Mouse (Mus musculus) limb, embryonic 13.5 days (tissue): ENCODE results near the gene Dock1. TPM values are rescaled to one million over a fixed set of nuclear protein-coding genes. Genes with fewer than 3 reads are reported as not detected.

Experiments used
- ATAC-seq: fragments of 200-750 bp; cut with Nextera tagmentation; 2 replicates; pipeline ENCODE4 v1.8.0; 2017; ENCODE audit warnings: low read depth, moderate number of reproducible peaks, moderate TSS enrichment; ENCODE audit not compliant: low FRiP score
- H3K27ac ChIP-seq: fragments of 300-500 bp; sonication (generic); 2 replicates; pipeline ENCODE4 v1.5.1; 2015; ENCODE audit warnings: inconsistent platforms, mild to moderate bottlenecking, moderate library complexity
- H3K27me3 ChIP-seq: fragments of 300-500 bp; sonication (generic); 2 replicates; pipeline ENCODE4 v1.6.1; 2015; ENCODE audit warnings: mild to moderate bottlenecking, inconsistent platforms
- H3K36me3 ChIP-seq: fragments of 300-500 bp; sonication (generic); 2 replicates; pipeline ENCODE4 v1.6.1; 2015; ENCODE audit warnings: inconsistent platforms, mild to moderate bottlenecking, moderate library complexity
- H3K4me1 ChIP-seq: fragments of 300-500 bp; sonication (generic); 2 replicates; pipeline ENCODE4 v1.6.1; 2015; ENCODE audit warnings: inconsistent platforms
- H3K4me2 ChIP-seq: fragments of 300-500 bp; sonication (generic); replicated peaks from 2 replicates; pipeline ENCODE4 v1.6.1; 2015; ENCODE audit warnings: inconsistent platforms, mild to moderate bottlenecking, moderate library complexity
- H3K4me3 ChIP-seq: fragments of 300-500 bp; sonication (generic); 2 replicates; pipeline ENCODE4 v1.5.1; 2015; ENCODE audit warnings: moderate library complexity, mild to moderate bottlenecking, inconsistent platforms
- H3K9ac ChIP-seq: fragments of 300-500 bp; sonication (generic); 2 replicates; pipeline ENCODE4 v1.6.1; 2015; ENCODE audit warnings: mild to moderate bottlenecking, inconsistent platforms
- H3K9me3 ChIP-seq: fragments of 300-500 bp; sonication (generic); 2 replicates; pipeline ENCODE4 v1.6.1; 2016; ENCODE audit warnings: inconsistent platforms
- WGBS: fragments of 180-500 bp; shearing (Covaris S2); methylation state at CpG from one replicate; pipeline ENCODE4 v1.1.7; 2015; 5-methylcytosine and 5-hydroxymethylcytosine counted together
- polyA plus RNA-seq: library from polyadenylated mRNA; unstranded; fragments of >200 nt; fragmentation: Nextera tagmentation; extraction: Ambion mirVana; gene quantifications from 2 replicates; pipeline ENCODE4 v1.2.1, GENCODE M21; 2015

Gene Dock1
- polyA plus RNA-seq, 1 experiment from 2014 or later = 45.1 TPM

DNA sequence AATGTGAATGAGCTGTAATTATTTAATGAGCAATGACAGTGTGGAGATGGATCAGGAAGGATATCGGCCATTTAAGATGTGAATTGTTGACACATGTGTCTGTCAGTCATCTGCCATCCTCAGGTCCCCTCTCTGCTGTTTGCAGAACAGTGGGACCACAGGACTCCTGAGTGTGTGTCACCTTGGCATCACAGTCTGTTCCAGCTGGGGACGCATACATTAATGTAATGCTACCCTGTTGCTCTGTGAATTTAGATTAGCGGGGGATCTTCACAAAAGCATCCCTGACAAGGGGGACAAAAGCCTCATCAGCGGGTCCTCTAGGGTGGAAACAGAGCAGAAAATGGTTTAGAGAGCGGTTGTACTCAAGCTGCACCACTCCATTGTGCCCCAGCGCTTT, 208.5 kb downstream of the Dock1 start:
- ATAC-seq = no peak
- 89% methylated on average over 6 of the region's 6 CpGs for WGBS
- H3K4me1 ChIP-seq = no peaks in the 10 kb centered on the region

GRCm38 (mm10) chr7:134880431-134880830, 210.0 kb downstream of the Dock1 start:
- no peaks in the 10 kb centered on the region for H3K27me3 ChIP-seq
- no peak overlapping the region for H3K4me3 ChIP-seq
- H3K36me3 ChIP-seq = peaks cover 35% of the 10 kb centered on the region
- H3K4me1 ChIP-seq = no peaks in the 10 kb centered on the region
- 80% methylated on average over 6 of the region's 6 CpGs for WGBS
- H3K27ac ChIP-seq = no peak overlapping the region
- no peak for ATAC-seq
- no peak overlapping the region for H3K9ac ChIP-seq
- H3K9me3 ChIP-seq = no peaks in the 10 kb centered on the region
- H3K4me2 ChIP-seq = no peak overlapping the region

More for the DNA sequence above, 208.5 kb downstream of the Dock1 start:
- Histone ChIP-seq H3K4me3 (no peak overlapping the region), H3K9ac (no peak overlapping the region), H3K4me2 (no peak overlapping the region), H3K27ac (no peak overlapping the region), H3K9me3 (no peaks in the 10 kb centered on the region), H3K36me3 (peaks cover 45% of the 10 kb centered on the region), H3K27me3 (no peaks in the 10 kb centered on the region)

DNA sequence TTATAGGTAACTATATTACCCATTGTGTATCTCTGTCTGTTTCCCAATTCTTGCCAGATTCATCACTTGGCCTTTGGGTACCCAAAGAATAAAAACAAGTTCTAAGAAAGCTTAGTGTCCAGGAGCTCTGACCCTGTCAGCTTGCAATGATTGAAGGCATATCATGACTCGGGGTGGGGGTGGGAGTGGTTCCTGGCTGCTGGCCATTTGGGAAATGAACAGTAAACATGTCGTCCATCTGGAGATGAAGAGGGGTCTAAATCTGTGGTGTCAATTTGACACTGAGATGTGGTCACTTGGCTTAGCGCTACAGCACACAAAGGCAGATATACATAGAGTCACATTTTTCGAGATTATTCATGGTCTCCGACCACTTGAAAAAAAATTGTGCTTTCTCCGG, 213.1 kb downstream of the Dock1 start:
- WGBS = 78% methylated on average over 6 of the region's 6 CpGs
- Histone ChIP-seq H3K4me3 (no peak overlapping the region), H3K9me3 (no peaks in the 10 kb centered on the region), H3K36me3 (peaks cover 8% of the 10 kb centered on the region), H3K27ac (no peak overlapping the region), H3K27me3 (no peaks in the 10 kb centered on the region), H3K4me1 (no peaks in the 10 kb centered on the region), H3K9ac (no peak overlapping the region), H3K4me2 (no peak overlapping the region)
- ATAC-seq = no peak

GRCm38 (mm10) chr7:134892449-134892871, 222.0 kb downstream of the Dock1 start:
- Histone ChIP-seq H3K4me1 (no peaks in the 10 kb centered on the region), H3K9me3 (no peaks in the 10 kb centered on the region), H3K4me2 (no peak overlapping the region), H3K36me3 (peaks cover 14% of the 10 kb centered on the region), H3K27ac (no peak overlapping the region), H3K27me3 (no peaks in the 10 kb centered on the region), H3K9ac (no peak overlapping the region), H3K4me3 (no peak overlapping the region)
- no peak for ATAC-seq
- 96% methylated on average over 13 of the region's 13 CpGs for WGBS

DNA sequence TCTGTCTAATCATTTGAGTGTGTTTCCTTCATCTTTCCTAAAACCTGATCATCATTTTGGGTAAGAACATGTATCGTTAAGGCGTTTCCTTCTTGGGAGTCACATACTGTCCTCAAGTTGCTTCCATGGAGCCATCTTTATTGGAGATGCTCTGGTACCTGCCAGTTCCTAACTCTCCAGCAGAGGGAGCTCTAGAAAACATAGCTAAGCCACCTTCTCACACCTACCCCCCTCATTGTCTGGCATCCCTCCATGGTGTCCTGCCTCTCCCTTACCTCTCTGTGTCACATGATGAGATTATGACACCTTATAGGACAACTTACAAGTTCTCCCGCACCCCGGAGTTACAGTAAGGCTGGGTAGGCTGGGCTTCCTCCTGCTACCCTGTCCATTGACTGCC, 222.5 kb downstream of the Dock1 start:
- Histone ChIP-seq H3K36me3 (peaks cover 14% of the 10 kb centered on the region), H3K4me1 (no peaks in the 10 kb centered on the region), H3K27ac (no peak overlapping the region), H3K9me3 (no peaks in the 10 kb centered on the region), H3K4me2 (no peak overlapping the region), H3K27me3 (no peaks in the 10 kb centered on the region), H3K4me3 (no peak overlapping the region), H3K9ac (no peak overlapping the region)
- no peak for ATAC-seq
- WGBS = 95% methylated on average over 4 of the region's 4 CpGs

DNA sequence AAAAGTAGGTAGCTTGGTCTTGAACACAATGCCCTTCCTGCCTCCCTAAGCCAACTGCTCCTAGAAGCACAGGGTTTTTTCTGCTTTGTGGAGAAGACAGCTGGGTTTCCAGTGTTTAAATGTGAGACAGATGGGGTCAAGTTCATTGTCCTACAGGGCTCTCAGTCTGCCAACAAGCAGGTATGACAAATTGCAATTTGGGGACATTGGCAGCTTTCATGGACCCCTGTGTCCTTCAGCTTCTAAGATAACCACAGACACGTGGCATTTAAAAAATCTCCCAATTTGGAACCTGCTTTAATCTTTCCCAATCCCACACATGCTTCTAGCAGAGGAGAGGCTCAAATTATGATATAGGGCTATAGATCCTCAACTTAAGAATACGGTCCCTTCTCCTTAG, 224.2 kb downstream of the Dock1 start:
- Histone ChIP-seq H3K4me2 (no peak overlapping the region), H3K9ac (no peak overlapping the region), H3K27ac (no peak overlapping the region), H3K4me1 (no peaks in the 10 kb centered on the region), H3K4me3 (no peak overlapping the region), H3K36me3 (peaks cover 10% of the 10 kb centered on the region), H3K27me3 (no peaks in the 10 kb centered on the region), H3K9me3 (no peaks in the 10 kb centered on the region)
- 80% methylated on average over 2 of the region's 2 CpGs for WGBS
- ATAC-seq = no peak

- Histone ChIP-seq H3K36me3 (peaks cover 9% of the 10 kb centered on the region), H3K27ac (no peak overlapping the region), H3K9ac (no peak overlapping the region), H3K27me3 (no peaks in the 10 kb centered on the region), H3K4me2 (no peak overlapping the region), H3K9me3 (no peaks in the 10 kb centered on the region), H3K4me3 (no peak overlapping the region), H3K4me1 (no peaks in the 10 kb centered on the region)
- no peak for ATAC-seq
- 66% methylated on average over 2 of the region's 2 CpGs for WGBS
These were observed 229.0 kb downstream of the Dock1 start for GRCm38 (mm10) chr7:134899462-134899861.

DNA sequence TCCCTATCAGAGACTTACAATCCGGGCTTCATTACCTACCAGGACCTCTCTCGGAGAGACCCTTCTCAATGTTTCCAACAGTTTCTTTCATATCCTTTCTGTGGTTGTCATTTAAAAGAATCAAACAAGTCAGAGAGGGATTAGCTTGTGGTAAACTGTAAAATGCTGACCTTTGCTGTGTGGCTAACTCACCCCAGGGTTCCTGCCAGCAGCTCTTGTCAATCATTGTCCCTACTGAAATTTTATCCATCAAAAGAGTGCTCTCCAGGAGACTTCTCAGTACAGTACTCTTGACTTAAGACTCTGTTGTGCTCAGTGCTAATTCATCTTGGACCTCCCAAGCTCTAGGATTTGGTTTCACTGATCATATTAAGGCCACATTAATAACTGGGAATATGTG, 231.5 kb downstream of the Dock1 start:
- no peak overlapping the region for H3K9ac ChIP-seq
- no peak overlapping the region for H3K4me2 ChIP-seq
- H3K4me1 ChIP-seq = no peaks in the 10 kb centered on the region
- 77% methylated on average over 2 of the region's 2 CpGs for whole genome bisulfite sequencing
- H3K4me3 ChIP-seq = no peak overlapping the region
- H3K9me3 ChIP-seq = no peaks in the 10 kb centered on the region
- no peaks in the 10 kb centered on the region for H3K27me3 ChIP-seq
- peaks cover 6% of the 10 kb centered on the region for H3K36me3 ChIP-seq
- no peak overlapping the region for H3K27ac ChIP-seq
- ATAC-seq = no peak

DNA sequence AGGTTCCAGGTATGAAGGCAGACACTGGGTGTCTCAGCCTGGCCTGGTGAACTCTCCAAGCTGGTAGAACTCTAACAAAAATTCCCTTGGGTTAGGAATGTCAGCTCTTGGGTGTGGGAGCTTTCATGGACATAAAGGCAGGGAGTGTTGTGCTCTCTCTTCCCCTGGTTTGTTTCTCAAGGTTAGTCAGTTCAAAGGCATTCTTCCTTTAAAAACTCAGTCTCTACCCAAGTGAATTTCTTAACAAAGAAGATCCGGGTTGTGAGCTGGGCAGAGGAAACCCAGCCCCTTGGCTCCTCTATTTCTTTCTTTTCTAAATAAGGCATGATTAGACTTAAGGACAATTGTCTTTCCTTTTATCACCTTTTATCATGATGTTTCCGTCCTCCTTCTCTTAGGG, 261.4 kb downstream of the Dock1 start:
- no peaks in the 10 kb centered on the region for H3K9me3 ChIP-seq
- H3K4me3 ChIP-seq = no peak overlapping the region
- H3K9ac ChIP-seq = no peak overlapping the region
- WGBS = 74% methylated on average over 2 of the region's 2 CpGs
- peaks cover 19% of the 10 kb centered on the region for H3K27me3 ChIP-seq
- peaks cover 4% of the 10 kb centered on the region for H3K4me1 ChIP-seq
- H3K36me3 ChIP-seq = no peaks in the 10 kb centered on the region
- H3K27ac ChIP-seq = no peak overlapping the region
- no peak for ATAC-seq
- no peak overlapping the region for H3K4me2 ChIP-seq

DNA sequence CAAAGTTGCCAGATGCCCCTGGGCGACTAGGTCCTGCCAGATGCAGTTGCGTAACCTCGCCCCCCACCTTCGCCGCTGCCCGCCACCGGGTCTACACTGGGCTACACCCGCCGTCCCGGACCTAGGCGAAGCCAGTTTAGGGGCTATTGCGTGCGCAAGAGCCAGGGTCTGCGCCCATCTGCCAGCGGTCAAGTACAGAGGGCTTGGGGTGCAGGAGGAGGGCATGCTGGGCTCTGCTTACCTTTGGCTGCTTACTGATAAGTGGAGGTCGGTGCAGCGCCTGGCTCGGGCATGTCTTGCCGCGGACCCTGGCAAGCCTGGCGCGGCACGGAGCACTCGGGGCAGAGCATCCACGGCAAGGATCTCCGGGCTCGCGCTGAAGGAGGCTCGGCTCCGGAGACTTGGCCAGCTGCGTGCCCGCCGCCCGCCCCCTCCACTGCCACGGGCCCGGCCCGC, 267.0 kb downstream of the Dock1 start:
- no peak overlapping the region for H3K27ac ChIP-seq
- H3K36me3 ChIP-seq = no peaks in the 10 kb centered on the region; the same call in 1 of the 2 replicates
- under 1% methylated on average over 33 of the region's 37 CpGs for WGBS
- peaks cover 20% of the 10 kb centered on the region for H3K4me1 ChIP-seq
- peak overlapping the region; percentile 95 for H3K4me2 ChIP-seq
- no peaks in the 10 kb centered on the region for H3K9me3 ChIP-seq
- peak overlapping the region; percentile 67 for H3K9ac ChIP-seq
- no peak; the same call in 1 of the 2 replicates for ATAC-seq
- peak overlapping the region; percentile 57 for H3K4me3 ChIP-seq
- peaks cover 40% of the 10 kb centered on the region for H3K27me3 ChIP-seq

GRCm38 (mm10) chr7:134937927-134938609, 267.6 kb downstream of the Dock1 start, which contains the start of gene Fam196a:
Fam196a (minus strand) TSS chr7:134938430.
- Histone ChIP-seq H3K27ac (no peak within 1 kb of the TSS), H3K4me1 (peaks cover 20% of the 10 kb centered on the region)

DNA sequence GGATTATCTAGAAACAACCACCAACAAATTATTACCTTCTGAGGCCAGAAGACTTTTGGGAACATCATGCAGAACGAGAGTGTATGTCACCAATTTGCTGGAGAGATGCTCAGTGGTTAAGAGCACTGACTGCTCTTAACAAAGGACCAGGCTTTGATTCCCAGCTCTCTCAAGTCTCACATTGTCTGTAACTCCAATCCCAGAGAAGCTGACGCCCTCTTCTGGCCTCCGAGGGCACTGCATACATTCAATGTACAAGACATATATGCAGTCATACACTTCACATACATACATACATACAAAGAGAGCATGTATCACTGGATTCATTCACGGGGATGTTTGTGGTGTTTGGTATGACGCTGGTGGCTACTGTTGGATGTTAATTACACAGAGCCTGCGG, 271.4 kb downstream of the Dock1 start:
- Histone ChIP-seq H3K4me3 (no peak overlapping the region), H3K27me3 (peaks cover 21% of the 10 kb centered on the region), H3K36me3 (no peaks in the 10 kb centered on the region; the same call in 1 of the 2 replicates), H3K27ac (no peak overlapping the region), H3K9ac (no peak overlapping the region), H3K4me2 (no peak overlapping the region), H3K9me3 (no peaks in the 10 kb centered on the region), H3K4me1 (peaks cover 15% of the 10 kb centered on the region)
- 90% methylated on average over 6 of the region's 6 CpGs for WGBS
- no peak for ATAC-seq

More at GRCm38 (mm10) chr7:134937927-134938609, 267.6 kb downstream of the Dock1 start, which contains the start of gene Fam196a:
- no peaks in the 10 kb centered on the region; the same call in 1 of the 2 replicates for H3K36me3 ChIP-seq
- H3K4me3 ChIP-seq = peak within 1 kb of the TSS; percentile 57
- H3K9me3 ChIP-seq = no peaks in the 10 kb centered on the region
- peaks cover 40% of the 10 kb centered on the region for H3K27me3 ChIP-seq
- peak within 1 kb of the TSS; percentile 95 for H3K4me2 ChIP-seq
- WGBS = under 1% methylated on average over 52 of the region's 71 CpGs
- H3K9ac ChIP-seq = peak within 1 kb of the TSS; percentile 67
- peak; percentile 90 for ATAC-seq

DNA sequence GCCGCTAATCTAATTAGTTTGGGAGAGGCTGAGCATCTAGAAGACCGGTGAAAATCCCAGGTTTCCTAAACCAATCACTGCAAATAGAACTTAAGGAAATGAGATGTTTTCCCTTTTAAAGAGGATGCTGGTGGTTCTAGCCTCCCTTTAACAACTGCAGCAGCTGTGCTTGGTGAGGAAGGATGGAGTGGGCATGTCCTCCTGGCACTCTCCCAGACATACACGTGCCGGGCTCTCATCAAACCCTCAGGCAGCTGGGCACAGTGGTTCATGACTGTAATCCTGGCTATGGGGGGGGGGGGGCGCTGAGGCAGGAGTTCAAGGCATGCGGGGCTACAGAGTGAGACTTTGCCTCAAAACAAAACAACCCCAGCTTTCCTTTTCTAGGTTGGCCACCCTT, 272.6 kb downstream of the Dock1 start:
- ATAC-seq = no peak
- Histone ChIP-seq H3K9ac (no peak overlapping the region), H3K4me3 (no peak overlapping the region), H3K9me3 (no peaks in the 10 kb centered on the region), H3K27me3 (peaks cover 10% of the 10 kb centered on the region; the same call in 1 of the 2 replicates), H3K36me3 (no peaks in the 10 kb centered on the region; the same call in 1 of the 2 replicates), H3K4me1 (peaks cover 8% of the 10 kb centered on the region), H3K4me2 (no peak overlapping the region), H3K27ac (no peak overlapping the region)
- 54% methylated on average over 6 of the region's 6 CpGs for WGBS
